Mouse (Mus musculus) liver, embryonic 14.5 days (tissue): ENCODE data around the gene Fars2. TPM values are rescaled to one million over a fixed set of nuclear protein-coding genes. Genes with fewer than 3 reads are reported as not detected.
"Not testable (repeated sequence)": the region's sequence is repeated elsewhere in the genome, so short reads cannot be mapped to it uniquely, and the experiment has no call there.

Experiments
- ATAC-seq: fragments of 200-750 bp; cut with Nextera tagmentation; 2 replicates; pipeline ENCODE4 v1.8.0; 2017; ENCODE audit warnings: moderate number of reproducible peaks, mild to moderate bottlenecking, moderate library complexity; ENCODE audit not compliant: insufficient read depth
- DNase-seq, 3 experiments: peaks; one replicate each; pipeline ENCODE4 v3.0.0-alpha.2; 2012 to 2013; ENCODE audit warnings: low read depth in 3 of 3, low spot score in 3 of 3
- H3K27ac ChIP-seq: fragments of 300-500 bp; sonication (generic); 2 replicates; pipeline ENCODE4 v1.5.1; 2014; ENCODE audit warnings: moderate library complexity, mild to moderate bottlenecking, control low read depth, inconsistent platforms
- H3K27me3 ChIP-seq: fragments of 300-500 bp; sonication (generic); 2 replicates; pipeline ENCODE4 v1.6.1; 2014; ENCODE audit warnings: mild to moderate bottlenecking, low read length, moderate library complexity; ENCODE audit not compliant: control insufficient read depth, insufficient read depth
- H3K36me3 ChIP-seq: fragments of 300-500 bp; sonication (generic); replicated peaks from 2 replicates; pipeline ENCODE4 v1.6.1; 2014; ENCODE audit warnings: low read depth; ENCODE audit not compliant: control insufficient read depth, insufficient read depth
- H3K4me1 ChIP-seq, 2 experiments: fragments of 200-500 bp in 1 of 2; fragments of 300-500 bp in 1 of 2; sonication (generic) in 1 of 2; replicated peaks; 2 replicates each; pipeline ENCODE4 v1.6.1; 2012 to 2014; ENCODE audit warnings: antibody characterized with exemption in 1 of 2, inconsistent platforms in 1 of 2, low read length in 1 of 2; ENCODE audit not compliant: control insufficient read depth in 2 of 2, insufficient read depth in 2 of 2
- H3K4me2 ChIP-seq: fragments of 300-500 bp; sonication (generic); 2 replicates; pipeline ENCODE4 v1.6.1; 2014; ENCODE audit warnings: low read depth, mild to moderate bottlenecking, control low read depth, moderate library complexity
- H3K4me3 ChIP-seq, 2 experiments: fragments of 200-500 bp in 1 of 2; fragments of 300-500 bp in 1 of 2; sonication (generic) in 1 of 2; 2 replicates each; pipeline ENCODE4 v1.5.1; 2012 to 2014; ENCODE audit warnings: low read depth in 2 of 2, low read length in 2 of 2, mild to moderate bottlenecking in 2 of 2, control low read depth in 1 of 2, inconsistent platforms in 1 of 2, moderate library complexity in 1 of 2; ENCODE audit not compliant: insufficient read depth in 1 of 2
- H3K9ac ChIP-seq: fragments of 300-500 bp; sonication (generic); replicated peaks from 2 replicates; pipeline ENCODE4 v1.6.1; 2014; ENCODE audit warnings: mild to moderate bottlenecking, control low read depth, moderate library complexity
- H3K9me3 ChIP-seq: fragments of 300-500 bp; sonication (generic); 2 replicates; pipeline ENCODE4 v1.6.1; 2016; ENCODE audit warnings: low read length, mixed read lengths; ENCODE audit not compliant: control insufficient read depth
- CTCF ChIP-seq: IDR thresholded peaks from 2 replicates; pipeline ENCODE4 v1.5.1; 2016; ENCODE audit warnings: antibody characterized with exemption, low read depth, control low read depth
- EP300 ChIP-seq: IDR thresholded peaks from 2 replicates; pipeline ENCODE4 v1.6.1; 2016; ENCODE audit warnings: antibody characterized with exemption, low read depth
- WGBS: fragments of 180-500 bp; shearing (Covaris S2); extraction: QIAGEN DNeasy Blood & Tissue Kit; methylation state at CpG from one replicate; pipeline ENCODE4 v1.1.7; 2014; ENCODE audit not compliant: insufficient replicate concordance; 5-methylcytosine and 5-hydroxymethylcytosine counted together
- polyA plus RNA-seq, 2 experiments: library from polyadenylated mRNA; depleted of rRNA in 1 of 2; stranded (reverse) in 1 of 2; unstranded in 1 of 2; fragments of >200 nt; fragmentation: Nextera tagmentation in 1 of 2; extraction: Ambion mirVana in 1 of 2; gene quantifications; 2 replicates each; pipeline versions ENCODE4 v1.2.1 to v1.2.3; 2012 to 2014

Fars2 gene
- polyA plus RNA-seq, 2 experiments = 18.8 to 23.0 TPM

GRCm38 (mm10) chr13:36152728-36153498, 35.7 kb downstream of the Fars2 start:
- DNase-seq (no peak), ATAC-seq (no peak)
- WGBS = 69% methylated on average over 5 of the region's 5 CpGs
- Histone ChIP-seq H3K27me3 (no peaks in the 10 kb centered on the region), H3K4me1 (peaks cover 0 to 5% of the 10 kb centered on the region in 2 experiments; a peak in 2 of 4 replicates), H3K9ac (no peak overlapping the region), H3K4me2 (no peak overlapping the region), H3K27ac (no peak overlapping the region), H3K4me3 (no peak overlapping the region), H3K36me3 (no peaks in the 10 kb centered on the region), H3K9me3 (no peaks in the 10 kb centered on the region)
- TF ChIP-seq EP300 (no peak), CTCF (no peak)

- no peak overlapping the region for H3K9ac ChIP-seq
- H3K4me2 ChIP-seq = no peak overlapping the region
- TF ChIP-seq CTCF (no peak), EP300 (no peak)
- DNase-seq = no peak
- no peak for ATAC-seq
- 60% methylated on average over 7 of the region's 7 CpGs for WGBS
- H3K4me1 ChIP-seq = no peaks in the 10 kb centered on the region; a peak in 1 of 4 replicates
- H3K36me3 ChIP-seq = no peaks in the 10 kb centered on the region
- no peak overlapping the region for H3K27ac ChIP-seq
- no peak overlapping the region for H3K4me3 ChIP-seq
- H3K27me3 ChIP-seq = no peaks in the 10 kb centered on the region
- no peaks in the 10 kb centered on the region for H3K9me3 ChIP-seq
Observed at GRCm38 (mm10) chr13:36156340-36156931, 39.2 kb downstream of the Fars2 start.

- Histone ChIP-seq H3K9me3 (no peaks in the 10 kb centered on the region), H3K4me2 (no peak overlapping the region), H3K4me3 (no peak overlapping the region), H3K27me3 (no peaks in the 10 kb centered on the region), H3K36me3 (no peaks in the 10 kb centered on the region), H3K4me1 (no peaks in the 10 kb centered on the region), H3K27ac (no peak overlapping the region), H3K9ac (no peak overlapping the region)
- WGBS = 81% methylated on average over 5 of the region's 5 CpGs
- ATAC-seq (no peak), DNase-seq (no peak)
- TF ChIP-seq CTCF (no peak), EP300 (no peak)
Observed at GRCm38 (mm10) chr13:36163411-36163810, 46.2 kb downstream of the Fars2 start.

GRCm38 (mm10) chr13:36163898-36164297, 46.7 kb downstream of the Fars2 start:
- DNase-seq (no peak), ATAC-seq (no peak)

DNA sequence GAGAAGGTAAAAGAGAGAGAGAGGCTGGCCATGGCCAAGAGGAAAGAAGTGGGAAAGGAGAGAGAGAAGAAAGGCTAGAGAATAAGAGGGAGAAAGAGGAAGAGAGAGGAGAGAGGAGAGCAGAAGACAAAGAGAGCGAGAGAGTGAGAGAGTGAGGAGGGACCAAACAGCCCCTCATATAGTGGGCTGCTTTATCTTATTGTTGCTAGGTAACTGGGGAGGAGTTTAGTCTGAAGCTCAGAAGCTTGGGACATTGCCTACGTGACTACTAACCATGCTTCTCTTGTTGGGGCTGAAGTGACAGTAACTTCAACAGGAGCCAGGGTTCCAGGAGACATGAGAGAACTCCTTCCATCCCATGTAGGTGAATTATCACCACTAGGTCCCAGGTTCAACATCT, 55.8 kb downstream of the Fars2 start:
- TF ChIP-seq EP300 = 0 out of 2 replicates have a peak, but pooled peaks have one; percentile 12
- not testable (repeated sequence) for H3K4me2 ChIP-seq, H3K9me3 ChIP-seq, H3K27me3 ChIP-seq, H3K4me3 ChIP-seq, H3K36me3 ChIP-seq, H3K27ac ChIP-seq
- Histone ChIP-seq H3K4me1 (peaks cover 3 to 13% of the 10 kb centered on the region in 2 experiments), H3K9ac (peak overlapping the region; percentile 23; the same call in 1 of the 2 replicates)
- WGBS = 17% methylated on average over 2 of the region's 2 CpGs
- DNase-seq = peak in 1 of 3 experiments; percentile 6
- peak; percentile 77; the same call in 1 of the 2 replicates for ATAC-seq

More at GRCm38 (mm10) chr13:36163898-36164297, 46.7 kb downstream of the Fars2 start:
- H3K4me3 ChIP-seq = no peak overlapping the region
- TF ChIP-seq CTCF = no peak
- TF ChIP-seq EP300 = no peak
- H3K4me2 ChIP-seq = no peak overlapping the region
- WGBS = 57% methylated on average over 1 of the region's 1 CpGs
- no peaks in the 10 kb centered on the region for H3K27me3 ChIP-seq
- no peak overlapping the region for H3K9ac ChIP-seq
- H3K36me3 ChIP-seq = no peaks in the 10 kb centered on the region
- no peaks in the 10 kb centered on the region for H3K9me3 ChIP-seq
- no peak overlapping the region for H3K27ac ChIP-seq
- no peaks in the 10 kb centered on the region for H3K4me1 ChIP-seq
